Mouse (Mus musculus) ES-E14 (cell line): ENCODE data around the gene Irf9.

ENCODE experiments used
- HCFC1 ChIP-seq: IDR thresholded peaks from 2 replicates; pipeline ENCODE4 v1.6.1; 2012; ENCODE audit warnings: low read length, inconsistent platforms, borderline replicate concordance; ENCODE audit not compliant: insufficient read depth
- MAFK ChIP-seq: IDR thresholded peaks from 2 replicates; pipeline ENCODE4 v1.6.1; 2014; ENCODE audit warnings: mild to moderate bottlenecking, low read depth, low read length, inconsistent platforms; ENCODE audit not compliant: insufficient read depth

DNA sequence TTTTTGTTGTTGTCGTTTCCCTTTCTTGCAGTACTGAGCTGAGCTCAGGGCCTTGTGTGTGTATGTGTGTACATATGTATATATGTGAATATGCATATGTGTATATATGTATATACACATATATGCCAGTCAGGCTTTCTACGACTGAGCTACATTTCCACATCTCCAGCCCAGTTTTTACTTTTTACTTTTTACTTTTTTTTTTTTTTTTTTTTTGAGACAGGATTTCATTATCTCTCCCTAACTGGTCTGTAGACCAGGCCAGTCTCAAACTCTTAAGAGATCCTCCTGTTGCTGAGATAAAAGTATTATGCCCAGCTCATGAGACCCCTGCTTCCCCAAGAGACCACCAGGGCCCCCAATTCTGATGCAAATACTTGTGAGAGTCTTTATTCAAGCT lies 13.5 kb downstream of the Irf9 start:
- TF ChIP-seq MAFK (no peak), HCFC1 (no peak)
